Mouse (Mus musculus): Measurements from ENCODE around the gene Atp9a.

- no peak for TF ChIP-seq POLR2A (IDR thresholded peaks at IDR 0.05; ENCODE audit: insufficient read depth, low read length)
- no peak for TF ChIP-seq CTCF (IDR thresholded peaks at IDR 0.05; ENCODE audit: low read depth, low read length)
- TF ChIP-seq EP300 (IDR thresholded peaks at IDR 0.05; ENCODE audit: insufficient read depth, low read depth, low read length): no peak
Measured at GRCm38 (mm10) chr2:168627829-168628770, 114.1 kb downstream of the Atp9a start.
